Mouse (Mus musculus) hindbrain, embryonic 15.5 days (tissue): ENCODE measurements around the gene Hpse2. TPM values are rescaled to one million over a fixed set of nuclear protein-coding genes. Genes with fewer than 3 reads are reported as not detected.

Experiments used
- ATAC-seq: fragments of 200-750 bp; cut with Nextera tagmentation; 2 replicates; pipeline ENCODE4 v1.8.0; 2017; ENCODE audit warnings: low read depth, moderate number of reproducible peaks, moderate TSS enrichment; ENCODE audit not compliant: low FRiP score
- H3K27ac ChIP-seq: fragments of 300-500 bp; sonication (generic); replicated peaks from 2 replicates; pipeline ENCODE4 v1.5.1; 2015; ENCODE audit warnings: mild to moderate bottlenecking, inconsistent platforms
- H3K27me3 ChIP-seq: fragments of 300-500 bp; sonication (generic); 2 replicates; pipeline ENCODE4 v1.6.1; 2015; ENCODE audit warnings: control low read depth, inconsistent platforms
- H3K36me3 ChIP-seq: fragments of 300-500 bp; sonication (generic); 2 replicates; pipeline ENCODE4 v1.6.1; 2015; ENCODE audit warnings: control low read depth, inconsistent platforms
- H3K4me1 ChIP-seq: fragments of 300-500 bp; sonication (generic); replicated peaks from 2 replicates; pipeline ENCODE4 v1.6.1; 2015; ENCODE audit warnings: control low read depth, inconsistent platforms
- H3K4me2 ChIP-seq: fragments of 300-500 bp; sonication (generic); 2 replicates; pipeline ENCODE4 v1.6.1; 2015; ENCODE audit warnings: moderate library complexity, mild to moderate bottlenecking, inconsistent platforms
- H3K4me3 ChIP-seq: fragments of 300-500 bp; sonication (generic); 2 replicates; pipeline ENCODE4 v1.5.1; 2015; ENCODE audit warnings: mild to moderate bottlenecking, inconsistent platforms
- H3K9ac ChIP-seq: fragments of 300-500 bp; sonication (generic); 2 replicates; pipeline ENCODE4 v1.6.1; 2015; ENCODE audit warnings: inconsistent platforms
- H3K9me3 ChIP-seq: fragments of 300-500 bp; sonication (generic); 2 replicates; pipeline ENCODE4 v1.6.1; 2016; ENCODE audit warnings: control low read depth, inconsistent platforms
- WGBS: fragments of 180-500 bp; shearing (Covaris S2); methylation state at CpG from one replicate; pipeline ENCODE4 v1.1.7; 2015; 5-methylcytosine and 5-hydroxymethylcytosine counted together
- polyA plus RNA-seq: library from polyadenylated mRNA; unstranded; fragments of >200 nt; fragmentation: Nextera tagmentation; extraction: Ambion mirVana; gene quantifications from 2 replicates; pipeline ENCODE4 v1.2.1, GENCODE M21; 2015

The Hpse2 gene
- polyA plus RNA-seq, 1 experiment from 2014 or later = 0.32 TPM

DNA sequence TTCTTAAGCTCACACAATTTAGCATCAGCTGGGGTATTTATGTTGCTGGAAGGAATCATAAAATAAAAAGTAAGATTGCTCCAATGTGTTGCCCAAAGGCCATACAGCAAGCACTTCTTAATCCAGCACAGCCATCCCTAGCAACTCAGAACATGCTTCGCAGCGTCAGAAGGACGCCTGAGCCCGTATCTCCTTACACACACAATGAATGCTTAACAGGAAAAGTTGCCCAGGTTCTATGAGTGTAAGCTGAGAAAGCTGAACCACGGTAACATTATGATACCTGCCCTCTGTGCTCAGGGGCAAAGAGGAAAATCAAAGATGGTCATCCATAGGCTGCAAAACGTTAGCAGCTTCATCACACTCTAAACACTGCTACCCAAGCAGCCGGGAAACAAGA, 241.3 kb downstream of the Hpse2 start:
- Histone ChIP-seq H3K4me3 (no peak overlapping the region), H3K27ac (no peak overlapping the region), H3K4me1 (no peaks in the 10 kb centered on the region), H3K27me3 (no peaks in the 10 kb centered on the region), H3K4me2 (no peak overlapping the region), H3K9me3 (no peaks in the 10 kb centered on the region), H3K36me3 (no peaks in the 10 kb centered on the region), H3K9ac (no peak overlapping the region)
- no peak for ATAC-seq
- WGBS = 78% methylated on average over 7 of the region's 7 CpGs

DNA sequence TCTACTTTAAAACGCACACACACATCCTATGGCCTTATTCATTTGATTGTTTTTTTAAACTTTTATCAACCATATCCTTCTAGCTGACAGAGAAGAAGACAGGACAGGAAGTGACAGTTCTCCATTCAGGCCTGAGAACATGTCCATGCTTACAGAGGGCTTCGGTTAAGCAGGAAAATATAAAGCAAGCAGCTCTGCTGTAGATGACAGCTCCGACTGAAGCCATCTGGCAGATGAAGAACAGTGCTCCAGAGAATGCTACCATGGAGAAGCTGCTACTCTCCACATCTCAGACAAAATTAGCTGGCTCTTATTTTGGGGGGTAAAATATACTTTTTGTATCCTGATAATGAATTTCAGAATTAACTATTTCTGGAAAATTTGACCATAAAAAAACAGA, 246.5 kb downstream of the Hpse2 start:
- H3K27ac ChIP-seq = no peak overlapping the region
- no peak for ATAC-seq
- no peaks in the 10 kb centered on the region for H3K9me3 ChIP-seq
- H3K4me1 ChIP-seq = no peaks in the 10 kb centered on the region
- WGBS = 84% methylated on average over 3 of the region's 3 CpGs
- H3K9ac ChIP-seq = no peak overlapping the region
- H3K4me3 ChIP-seq = no peak overlapping the region
- no peaks in the 10 kb centered on the region for H3K36me3 ChIP-seq
- no peaks in the 10 kb centered on the region for H3K27me3 ChIP-seq
- no peak overlapping the region for H3K4me2 ChIP-seq

DNA sequence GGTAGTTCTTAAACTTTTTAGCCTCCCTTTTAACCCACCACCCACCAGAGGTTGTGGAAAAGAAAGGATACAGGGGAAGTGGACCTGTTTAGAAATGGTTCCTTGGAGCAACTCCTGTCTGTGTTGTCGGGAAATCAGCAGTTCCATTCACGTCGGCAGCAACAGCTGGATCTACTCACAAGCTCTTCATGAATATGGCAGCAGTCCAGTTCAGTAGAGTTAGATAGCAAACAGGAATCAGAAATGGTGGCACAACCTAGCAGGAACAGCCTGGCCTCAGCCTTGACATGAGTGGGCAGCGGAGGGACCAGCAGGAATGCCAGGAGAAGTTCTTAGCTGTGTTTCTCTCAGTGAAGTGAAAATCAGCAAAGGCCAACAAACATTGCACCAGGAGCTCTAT, 278.4 kb downstream of the Hpse2 start:
- WGBS = 89% methylated on average over 4 of the region's 4 CpGs
- no peaks in the 10 kb centered on the region for H3K36me3 ChIP-seq
- H3K4me3 ChIP-seq = no peak overlapping the region
- no peak overlapping the region for H3K27ac ChIP-seq
- no peak overlapping the region for H3K4me2 ChIP-seq
- H3K9ac ChIP-seq = no peak overlapping the region
- ATAC-seq = no peak
- H3K27me3 ChIP-seq = no peaks in the 10 kb centered on the region
- peaks cover 6% of the 10 kb centered on the region; the same call in 1 of the 2 replicates for H3K9me3 ChIP-seq
- no peaks in the 10 kb centered on the region for H3K4me1 ChIP-seq

DNA sequence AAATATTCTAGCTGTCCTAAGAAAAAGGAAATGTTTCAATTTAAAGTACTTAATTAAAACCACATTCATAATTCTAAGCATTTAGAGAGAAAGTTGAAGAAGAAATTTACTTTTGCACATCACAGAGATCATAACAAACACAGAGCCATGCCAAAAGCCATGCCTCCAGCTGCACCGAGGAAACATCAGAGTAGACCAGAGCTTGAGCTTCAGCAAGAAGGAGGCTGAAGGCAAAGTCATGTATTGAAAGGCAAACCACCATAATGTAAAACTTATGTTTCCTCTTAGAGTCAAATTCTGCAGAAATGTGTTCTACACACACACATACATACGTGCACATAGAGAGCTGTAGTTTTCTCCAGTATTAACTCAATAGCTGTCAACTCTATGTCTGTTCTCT, 291.2 kb downstream of the Hpse2 start:
- Histone ChIP-seq H3K27me3 (no peaks in the 10 kb centered on the region), H3K4me2 (no peak overlapping the region), H3K9me3 (no peaks in the 10 kb centered on the region), H3K4me1 (no peaks in the 10 kb centered on the region), H3K9ac (no peak overlapping the region), H3K36me3 (no peaks in the 10 kb centered on the region), H3K27ac (no peak overlapping the region), H3K4me3 (no peak overlapping the region)
- 92% methylated on average over 2 of the region's 2 CpGs for WGBS
- no peak for ATAC-seq

DNA sequence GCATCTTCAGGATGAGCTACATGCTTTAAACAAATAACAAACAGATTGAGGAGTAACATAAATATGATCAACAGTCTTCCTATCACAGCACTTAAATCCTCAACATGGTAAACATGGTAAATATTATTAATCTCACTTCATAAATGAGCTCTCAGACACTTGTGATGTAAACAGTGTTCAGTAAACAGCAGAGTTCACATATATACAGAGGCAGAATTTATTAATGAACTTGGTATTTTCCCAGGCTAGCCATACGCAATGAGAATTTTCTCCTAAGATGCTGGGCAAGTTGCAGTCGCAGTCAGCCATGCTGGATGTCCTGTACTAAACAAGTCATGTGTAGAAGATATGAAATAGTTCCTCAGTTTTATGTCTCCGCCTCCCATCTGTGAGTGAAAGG, 300.9 kb downstream of the Hpse2 start:
- no peak overlapping the region for H3K9ac ChIP-seq
- no peaks in the 10 kb centered on the region for H3K36me3 ChIP-seq
- H3K27ac ChIP-seq = no peak overlapping the region
- H3K4me3 ChIP-seq = no peak overlapping the region
- no peaks in the 10 kb centered on the region for H3K9me3 ChIP-seq
- H3K27me3 ChIP-seq = no peaks in the 10 kb centered on the region
- H3K4me1 ChIP-seq = no peaks in the 10 kb centered on the region
- no peak for ATAC-seq
- no peak overlapping the region for H3K4me2 ChIP-seq
- 95% methylated on average over 3 of the region's 3 CpGs for WGBS

DNA sequence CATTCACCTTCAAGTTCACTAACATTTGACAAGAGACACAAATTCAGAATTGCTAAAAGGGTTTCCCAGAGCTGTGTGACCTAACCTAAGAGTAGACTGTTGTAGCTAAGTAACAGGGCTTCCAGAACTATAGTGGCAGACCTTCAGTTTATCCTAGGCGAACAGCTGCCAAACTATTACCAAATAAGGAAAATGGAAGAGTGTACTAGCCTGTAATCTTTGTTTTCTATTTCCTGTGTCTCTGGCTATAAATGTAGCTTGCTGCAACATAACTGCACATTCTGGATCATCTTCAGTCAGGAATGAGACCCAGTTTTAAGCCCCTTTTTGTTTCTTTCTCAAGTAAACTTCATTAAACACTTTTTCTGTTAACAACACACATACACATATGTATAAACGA, 324.0 kb downstream of the Hpse2 start:
- H3K9me3 ChIP-seq = no peaks in the 10 kb centered on the region
- H3K27me3 ChIP-seq = no peaks in the 10 kb centered on the region
- H3K36me3 ChIP-seq = no peaks in the 10 kb centered on the region
- H3K9ac ChIP-seq = no peak overlapping the region
- no peak overlapping the region for H3K27ac ChIP-seq
- no peak overlapping the region for H3K4me2 ChIP-seq
- H3K4me1 ChIP-seq = 0 out of 2 replicates have a peak, but pooled peaks cover 3% of the 10 kb centered on the region
- ATAC-seq = no peak
- WGBS = 86% methylated on average over 2 of the region's 2 CpGs
- no peak overlapping the region for H3K4me3 ChIP-seq

DNA sequence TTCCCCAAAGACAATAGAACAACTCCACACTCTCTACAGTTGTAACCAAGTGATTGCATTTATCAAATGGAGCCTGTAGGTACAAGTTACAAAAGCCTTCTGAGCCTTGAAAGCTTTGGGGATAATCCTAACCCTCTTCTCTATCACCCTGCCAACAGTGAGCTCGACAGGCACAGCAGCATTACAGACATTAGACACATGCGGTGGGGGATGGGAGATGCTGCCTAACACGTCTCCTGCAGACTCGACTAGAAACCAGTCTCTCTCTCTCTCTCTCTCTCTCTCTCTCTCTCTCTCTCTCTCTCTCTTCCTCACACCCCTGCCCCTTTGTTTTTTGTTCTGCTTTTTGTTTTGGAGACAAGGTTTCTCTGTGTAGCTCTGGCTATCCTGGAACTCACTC, 343.6 kb downstream of the Hpse2 start:
- ATAC-seq = no peak
- Histone ChIP-seq H3K4me2 (no peak overlapping the region), H3K4me3 (no peak overlapping the region), H3K27me3 (no peaks in the 10 kb centered on the region), H3K27ac (no peak overlapping the region), H3K9ac (no peak overlapping the region), H3K9me3 (no peaks in the 10 kb centered on the region), H3K4me1 (0 out of 2 replicates have a peak, but pooled peaks cover 2% of the 10 kb centered on the region), H3K36me3 (no peaks in the 10 kb centered on the region)
- WGBS = 27% methylated on average over 4 of the region's 4 CpGs

DNA sequence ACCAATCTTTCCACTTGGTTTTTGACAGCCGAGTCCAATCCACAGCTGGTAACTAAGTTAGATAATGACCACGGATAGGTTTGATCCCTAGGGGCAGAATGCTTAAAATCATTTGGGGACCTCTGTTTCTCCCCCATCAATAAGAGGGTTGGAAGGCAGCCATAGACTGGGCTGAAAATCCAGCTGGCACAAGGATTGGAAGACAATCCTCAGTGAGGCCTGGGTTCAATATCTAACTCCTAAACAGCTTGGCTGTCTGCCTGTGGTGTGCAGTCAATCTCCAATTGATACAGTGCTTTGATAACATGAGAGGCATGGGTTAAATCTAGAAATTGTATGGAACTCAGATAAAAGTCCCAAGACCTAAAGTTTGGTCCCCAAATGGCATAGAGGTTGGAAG, 345.4 kb downstream of the Hpse2 start:
- no peaks in the 10 kb centered on the region for H3K36me3 ChIP-seq
- WGBS = 72% methylated on average over 2 of the region's 2 CpGs

DNA sequence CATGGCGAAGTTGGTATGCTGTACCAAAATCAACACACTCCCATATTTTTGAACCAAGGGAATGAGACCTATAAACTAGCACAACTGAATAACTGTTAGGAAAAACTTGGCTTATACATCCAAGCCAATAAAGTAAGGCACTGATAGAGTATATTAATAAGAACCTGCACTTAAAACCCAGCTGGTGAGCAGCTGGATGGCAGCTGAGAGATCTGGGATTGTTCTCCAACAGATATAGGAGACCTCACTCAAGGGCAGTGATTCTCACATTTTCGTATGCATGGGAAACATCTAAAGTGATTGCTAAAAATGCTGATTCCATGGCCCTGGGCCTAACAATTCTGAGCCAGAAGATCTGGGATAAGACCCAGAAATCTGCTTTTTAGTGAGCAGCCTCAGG, 345.9 kb downstream of the Hpse2 start:
- ATAC-seq = no peak
- Histone ChIP-seq H3K27ac (no peak overlapping the region), H3K27me3 (no peaks in the 10 kb centered on the region), H3K4me3 (no peak overlapping the region), H3K36me3 (no peaks in the 10 kb centered on the region), H3K4me1 (0 out of 2 replicates have a peak, but pooled peaks cover 2% of the 10 kb centered on the region), H3K9ac (no peak overlapping the region), H3K4me2 (no peak overlapping the region), H3K9me3 (no peaks in the 10 kb centered on the region)
- 81% methylated on average over 2 of the region's 2 CpGs for WGBS

More for the DNA sequence above, 345.4 kb downstream of the Hpse2 start:
- Histone ChIP-seq H3K9me3 (no peaks in the 10 kb centered on the region), H3K4me2 (no peak overlapping the region), H3K4me1 (0 out of 2 replicates have a peak, but pooled peaks cover 2% of the 10 kb centered on the region), H3K27ac (no peak overlapping the region), H3K27me3 (no peaks in the 10 kb centered on the region), H3K4me3 (no peak overlapping the region), H3K9ac (no peak overlapping the region)
- no peak for ATAC-seq

DNA sequence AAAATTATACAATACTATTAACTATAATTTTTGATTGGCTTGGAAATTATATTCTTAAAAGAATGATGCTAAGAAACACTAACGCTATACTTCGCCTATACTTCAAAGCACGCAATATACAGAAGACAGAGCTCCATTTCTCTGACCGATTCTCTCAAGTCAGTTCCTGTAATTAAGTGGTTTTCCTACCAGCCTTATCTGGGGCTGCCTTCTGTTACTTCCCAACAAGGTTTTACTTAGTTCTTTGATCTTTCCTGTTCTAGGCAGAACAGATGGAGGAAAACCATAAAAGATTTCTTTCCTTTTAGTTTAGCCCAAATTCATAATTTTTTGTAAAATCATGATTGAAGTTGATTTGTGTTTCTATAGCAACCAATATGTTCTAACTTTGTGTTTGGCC, 351.8 kb downstream of the Hpse2 start:
- H3K27ac ChIP-seq = no peak overlapping the region
- WGBS = 88% methylated on average over 4 of the region's 4 CpGs
- H3K4me3 ChIP-seq = no peak overlapping the region
- no peak overlapping the region for H3K4me2 ChIP-seq
- no peak for ATAC-seq
- no peak overlapping the region for H3K9ac ChIP-seq
- H3K4me1 ChIP-seq = no peaks in the 10 kb centered on the region
- H3K27me3 ChIP-seq = no peaks in the 10 kb centered on the region
- H3K9me3 ChIP-seq = no peaks in the 10 kb centered on the region
- no peaks in the 10 kb centered on the region for H3K36me3 ChIP-seq

DNA sequence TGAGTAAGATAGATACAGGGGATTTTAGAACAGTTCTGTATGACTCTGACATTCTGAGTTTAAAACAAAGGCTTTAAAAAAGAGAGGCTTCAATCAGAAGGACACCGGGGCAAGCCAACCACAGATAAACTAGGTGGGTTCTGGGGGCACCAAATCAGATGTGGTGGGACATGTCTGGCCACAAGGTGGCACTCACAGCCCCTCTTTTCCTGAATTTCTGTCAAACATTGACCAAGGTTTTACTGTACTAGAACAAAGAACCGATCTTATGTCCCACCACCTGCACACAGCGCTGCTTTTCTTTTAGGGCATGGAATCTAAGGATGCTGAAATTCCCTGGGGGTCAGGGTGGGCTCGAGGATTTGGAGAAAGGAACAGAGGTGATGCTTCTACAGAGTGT, 360.9 kb downstream of the Hpse2 start:
- Histone ChIP-seq H3K4me1 (no peaks in the 10 kb centered on the region), H3K4me2 (no peak overlapping the region), H3K9me3 (no peaks in the 10 kb centered on the region), H3K36me3 (no peaks in the 10 kb centered on the region), H3K27ac (no peak overlapping the region), H3K9ac (no peak overlapping the region), H3K4me3 (no peak overlapping the region), H3K27me3 (no peaks in the 10 kb centered on the region)
- 27% methylated on average over 4 of the region's 4 CpGs for WGBS
- ATAC-seq = no peak

DNA sequence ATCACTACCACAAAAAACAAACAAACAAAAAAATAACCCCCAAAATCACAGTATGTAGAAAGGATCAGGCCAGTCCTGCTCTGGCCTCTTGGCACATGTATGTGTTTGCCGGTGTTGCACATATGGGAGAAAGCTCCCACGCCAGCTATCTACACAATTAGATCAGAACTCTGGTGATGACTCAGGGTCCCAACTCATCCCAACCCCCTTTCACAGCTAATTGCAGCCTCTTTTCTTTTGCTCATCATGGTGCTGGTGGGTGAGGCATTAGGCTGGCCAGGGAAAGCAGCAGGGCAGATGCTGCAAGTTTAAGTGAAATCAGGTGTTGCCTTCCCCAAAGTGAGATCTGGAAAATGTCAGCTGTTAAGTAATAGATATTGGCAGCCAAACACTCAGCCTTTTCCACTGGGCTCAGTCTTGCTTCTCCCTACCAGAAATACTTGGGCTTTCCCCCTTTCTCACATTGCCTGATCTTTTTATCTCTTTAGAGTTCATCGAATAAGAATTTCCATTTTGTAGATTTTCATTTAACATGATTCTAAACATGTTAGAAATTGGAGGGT, 365.5 kb downstream of the Hpse2 start:
- Histone ChIP-seq H3K27me3 (no peaks in the 10 kb centered on the region), H3K27ac (no peak overlapping the region), H3K9ac (no peak overlapping the region), H3K9me3 (no peaks in the 10 kb centered on the region), H3K4me1 (0 out of 2 replicates have a peak, but pooled peaks cover 5% of the 10 kb centered on the region), H3K4me3 (no peak overlapping the region), H3K36me3 (no peaks in the 10 kb centered on the region), H3K4me2 (no peak overlapping the region)
- 92% methylated on average over 3 of the region's 3 CpGs for WGBS
- ATAC-seq = no peak

DNA sequence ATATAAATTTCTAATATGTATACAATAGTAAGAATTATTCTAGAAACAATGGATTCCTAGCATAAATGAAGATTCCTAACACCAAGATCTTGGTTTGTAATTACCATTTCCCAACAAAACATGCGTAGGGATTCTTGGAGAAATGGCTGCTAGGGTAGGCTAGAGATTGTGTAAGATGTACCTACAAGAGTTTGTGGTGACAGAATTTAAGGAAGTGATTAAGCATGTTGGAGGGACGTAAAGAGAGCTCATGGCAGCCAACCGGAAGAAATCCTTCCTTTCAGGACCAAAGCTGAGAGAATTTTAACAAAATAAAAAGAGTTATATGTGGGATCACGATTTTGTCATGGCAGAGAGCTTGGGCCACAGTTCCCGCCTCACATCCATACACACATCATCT, 369.4 kb downstream of the Hpse2 start:
- Histone ChIP-seq H3K4me2 (no peak overlapping the region), H3K4me3 (no peak overlapping the region), H3K27me3 (no peaks in the 10 kb centered on the region), H3K36me3 (no peaks in the 10 kb centered on the region), H3K27ac (no peak overlapping the region), H3K9ac (no peak overlapping the region), H3K4me1 (0 out of 2 replicates have a peak, but pooled peaks cover 5% of the 10 kb centered on the region), H3K9me3 (no peaks in the 10 kb centered on the region)
- ATAC-seq = no peak
- WGBS = 82% methylated on average over 5 of the region's 5 CpGs
